Mouse (Mus musculus) hindbrain, embryonic 14.5 days (tissue): ENCODE results near the gene Mrps27. TPM values are rescaled to one million over a fixed set of nuclear protein-coding genes. Genes with fewer than 3 reads are reported as not detected.

ENCODE experiments used
- ATAC-seq: fragments of 200-750 bp; cut with Nextera tagmentation; 2 replicates; pipeline ENCODE4 v1.8.0; 2017; ENCODE audit warnings: moderate number of reproducible peaks, mild to moderate bottlenecking, moderate TSS enrichment, moderate library complexity; ENCODE audit not compliant: low FRiP score
- DNase-seq: peaks from one replicate; pipeline ENCODE4 v3.0.0-alpha.2; 2015; ENCODE audit warnings: low spot score
- H3K27ac ChIP-seq: fragments of 300-500 bp; sonication (generic); 2 replicates; pipeline ENCODE4 v1.5.1; 2014; ENCODE audit warnings: mild to moderate bottlenecking, moderate library complexity
- H3K27me3 ChIP-seq: fragments of 300-500 bp; sonication (generic); 2 replicates; pipeline ENCODE4 v1.6.1; 2014; ENCODE audit warnings: mild to moderate bottlenecking, low read length, mixed read lengths; ENCODE audit not compliant: control insufficient read depth, insufficient read depth
- H3K36me3 ChIP-seq: fragments of 300-500 bp; sonication (generic); replicated peaks from 2 replicates; pipeline ENCODE4 v1.6.1; 2014; ENCODE audit not compliant: control insufficient read depth, insufficient read depth
- H3K4me1 ChIP-seq: fragments of 300-500 bp; sonication (generic); replicated peaks from 2 replicates; pipeline ENCODE4 v1.6.1; 2014; ENCODE audit warnings: antibody characterized with exemption, low read length, mixed read lengths; ENCODE audit not compliant: control insufficient read depth, insufficient read depth
- H3K4me2 ChIP-seq: fragments of 300-500 bp; sonication (generic); replicated peaks from 2 replicates; pipeline ENCODE4 v1.6.1; 2014; ENCODE audit warnings: mild to moderate bottlenecking, moderate library complexity
- H3K4me3 ChIP-seq: fragments of 300-500 bp; sonication (generic); replicated peaks from 2 replicates; pipeline ENCODE4 v1.5.1; 2014; ENCODE audit warnings: mild to moderate bottlenecking, low read length
- H3K9ac ChIP-seq: fragments of 300-500 bp; sonication (generic); 2 replicates; pipeline ENCODE4 v1.6.1; 2014
- H3K9me3 ChIP-seq: fragments of 300-500 bp; sonication (generic); 2 replicates; pipeline ENCODE4 v1.6.1; 2016; ENCODE audit warnings: low read length; ENCODE audit not compliant: control insufficient read depth
- WGBS: fragments of 180-500 bp; shearing (Covaris S2); extraction: QIAGEN DNeasy Blood & Tissue Kit; methylation state at CpG from one replicate; pipeline ENCODE4 v1.1.7; 2014; 5-methylcytosine and 5-hydroxymethylcytosine counted together
- polyA plus RNA-seq: library from polyadenylated mRNA; unstranded; fragments of >200 nt; fragmentation: Nextera tagmentation; extraction: Ambion mirVana; gene quantifications from 2 replicates; pipeline ENCODE4 v1.2.1, GENCODE M21; 2014

The Mrps27 gene
- polyA plus RNA-seq, 1 experiment from 2014 or later: 40.0 TPM

DNA sequence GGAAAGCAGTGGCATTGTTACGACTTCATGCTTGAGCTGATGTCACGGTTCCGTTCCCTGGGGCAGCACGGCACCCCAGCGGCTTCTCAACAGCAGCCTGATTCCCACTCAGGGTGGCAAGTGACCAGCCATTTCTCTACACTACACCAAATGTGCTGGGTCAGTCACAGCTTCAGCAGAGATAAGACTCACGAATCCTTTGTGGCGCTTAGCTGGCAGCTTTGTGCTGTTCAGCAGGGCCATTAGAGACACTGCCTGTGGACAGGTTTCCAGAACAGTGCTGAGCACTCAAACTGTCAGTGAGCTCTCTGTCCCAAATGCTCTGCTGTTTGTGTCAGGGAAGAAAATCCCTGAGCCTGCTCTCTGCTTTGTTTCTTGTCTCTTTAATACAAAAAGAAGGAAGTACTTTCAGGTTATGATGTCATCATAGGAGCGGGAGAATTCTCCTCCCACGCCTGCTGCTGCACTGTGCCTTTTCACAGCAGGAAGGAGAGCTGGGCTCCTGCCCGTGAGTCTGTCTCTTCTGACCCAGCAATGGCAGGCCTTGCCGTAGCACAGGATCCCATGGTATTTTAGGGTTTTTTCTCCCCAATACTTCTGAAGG, 68.0 kb downstream of the Mrps27 start:
- Histone ChIP-seq H3K4me3 (no peak overlapping the region), H3K9me3 (no peaks in the 10 kb centered on the region), H3K27ac (0 out of 2 replicates have a peak overlapping the region, but pooled peaks have one; percentile 21), H3K9ac (no peak overlapping the region), H3K27me3 (no peaks in the 10 kb centered on the region), H3K36me3 (0 out of 2 replicates have a peak, but pooled peaks cover 16% of the 10 kb centered on the region), H3K4me2 (no peak overlapping the region), H3K4me1 (peaks cover 19% of the 10 kb centered on the region; the same call in 1 of the 2 replicates)
- DNase-seq (no peak), ATAC-seq (no peak)
- WGBS: 30% methylated on average over 11 of the region's 11 CpGs

DNA sequence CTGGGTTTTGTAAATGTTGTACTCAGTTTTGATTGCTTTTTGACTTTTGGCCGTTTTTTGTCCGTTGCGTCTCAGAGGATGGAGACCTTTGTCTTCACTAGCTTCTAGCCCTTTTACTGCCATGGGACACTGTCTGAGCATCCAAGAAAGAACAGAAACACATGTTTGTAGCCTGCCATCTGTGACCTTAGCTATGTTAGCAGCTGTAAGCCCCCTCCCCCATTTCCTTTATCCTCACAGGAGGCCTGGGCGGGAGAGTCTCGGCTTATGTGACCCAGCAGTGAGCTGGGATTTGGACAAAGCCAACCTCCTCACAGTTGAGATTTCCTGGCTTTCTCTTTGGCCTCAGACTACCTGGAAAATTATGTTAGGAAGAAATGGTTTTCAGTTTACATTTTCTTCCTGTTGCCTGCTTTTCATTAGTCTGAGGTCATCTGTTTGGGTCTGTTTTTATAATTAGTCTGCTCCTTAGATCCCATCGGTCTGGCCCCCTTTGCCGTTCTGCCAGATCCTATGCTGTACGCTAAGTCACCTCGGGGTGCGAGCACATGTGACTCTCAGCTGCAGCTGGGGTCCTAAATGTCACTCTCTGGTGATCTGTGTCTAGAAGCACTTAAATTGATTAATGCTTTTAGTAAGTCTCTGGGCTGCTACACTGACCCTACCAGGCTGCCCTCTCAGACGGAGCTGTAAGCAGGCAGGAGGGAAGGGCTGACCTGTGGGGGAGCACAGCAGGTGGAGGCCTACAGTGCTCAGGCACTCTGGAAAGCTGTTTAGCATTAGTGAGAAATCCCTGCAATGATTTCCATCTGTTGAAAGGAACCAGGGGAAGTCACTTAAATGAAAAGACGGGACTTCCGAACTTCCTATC, 69.1 kb downstream of the Mrps27 start:
- H3K9me3 ChIP-seq: no peaks in the 10 kb centered on the region
- H3K27ac ChIP-seq: 0 out of 2 replicates have a peak overlapping the region, but pooled peaks have one; percentile 34
- no peak overlapping the region for H3K4me3 ChIP-seq
- 32% methylated on average over 13 of the region's 13 CpGs for WGBS
- H3K4me2 ChIP-seq: no peak overlapping the region
- DNase-seq (no peak), ATAC-seq (no peak)
- H3K9ac ChIP-seq: no peak overlapping the region
- 0 out of 2 replicates have a peak, but pooled peaks cover 16% of the 10 kb centered on the region for H3K36me3 ChIP-seq
- H3K4me1 ChIP-seq: peaks cover 19% of the 10 kb centered on the region; the same call in 1 of the 2 replicates
- no peaks in the 10 kb centered on the region for H3K27me3 ChIP-seq

DNA sequence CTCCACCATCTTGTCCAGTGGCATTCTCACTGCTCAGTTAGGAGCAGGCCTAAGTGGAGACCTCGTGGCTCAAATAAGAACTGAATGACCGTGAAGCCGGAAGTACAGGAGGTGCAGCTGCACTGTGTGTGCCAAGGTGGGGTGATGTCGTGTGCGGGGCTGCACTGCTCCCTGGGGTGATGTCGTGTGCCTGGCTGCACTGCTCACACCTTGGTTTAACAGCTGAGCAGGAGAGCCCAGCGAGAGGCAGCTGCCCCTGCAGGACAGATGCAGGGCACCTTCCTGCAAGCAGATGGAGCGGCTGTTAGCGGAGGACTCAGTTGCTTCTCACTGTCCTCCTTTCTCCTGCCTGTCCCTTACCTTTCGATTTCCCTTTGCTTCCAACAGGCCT, 69.8 kb downstream of the Mrps27 start:
- H3K27me3 ChIP-seq: no peaks in the 10 kb centered on the region
- peaks cover 19% of the 10 kb centered on the region; the same call in 1 of the 2 replicates for H3K4me1 ChIP-seq
- no peak overlapping the region for H3K4me3 ChIP-seq
- DNase-seq (no peak), ATAC-seq (no peak)
- 0 out of 2 replicates have a peak, but pooled peaks cover 16% of the 10 kb centered on the region for H3K36me3 ChIP-seq
- H3K4me2 ChIP-seq: no peak overlapping the region
- no peak overlapping the region for H3K9ac ChIP-seq
- H3K27ac ChIP-seq: 0 out of 2 replicates have a peak overlapping the region, but pooled peaks have one; percentile 34
- 38% methylated on average over 10 of the region's 10 CpGs for WGBS
- H3K9me3 ChIP-seq: no peaks in the 10 kb centered on the region

DNA sequence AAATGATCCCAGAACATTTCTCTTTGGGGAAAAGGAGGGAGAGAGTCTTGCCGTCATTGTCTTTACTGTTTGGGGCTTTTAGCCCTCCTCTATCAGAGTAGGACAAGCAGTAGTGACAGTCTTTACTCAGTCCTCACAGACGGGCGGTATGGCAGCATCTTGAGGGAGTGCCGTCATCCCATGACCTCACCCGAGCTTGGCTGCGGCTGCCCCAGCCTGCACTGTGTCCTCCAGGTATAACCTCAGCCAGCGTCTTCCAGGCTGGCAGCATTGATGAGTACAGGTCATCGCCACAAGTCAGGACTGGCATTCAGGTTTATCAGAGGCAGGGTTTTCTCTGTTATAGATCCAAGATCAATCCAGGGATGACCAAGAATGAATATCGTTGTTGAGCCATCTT, 72.0 kb downstream of the Mrps27 start:
- no peaks in the 10 kb centered on the region for H3K27me3 ChIP-seq
- H3K4me1 ChIP-seq: peaks cover 19% of the 10 kb centered on the region; the same call in 1 of the 2 replicates
- WGBS: 81% methylated on average over 9 of the region's 9 CpGs
- H3K4me3 ChIP-seq: no peak overlapping the region
- H3K9ac ChIP-seq: no peak overlapping the region
- DNase-seq (no peak), ATAC-seq (no peak)
- H3K27ac ChIP-seq: no peak overlapping the region
- H3K36me3 ChIP-seq: peaks cover 30% of the 10 kb centered on the region
- H3K4me2 ChIP-seq: no peak overlapping the region
- no peaks in the 10 kb centered on the region for H3K9me3 ChIP-seq

DNA sequence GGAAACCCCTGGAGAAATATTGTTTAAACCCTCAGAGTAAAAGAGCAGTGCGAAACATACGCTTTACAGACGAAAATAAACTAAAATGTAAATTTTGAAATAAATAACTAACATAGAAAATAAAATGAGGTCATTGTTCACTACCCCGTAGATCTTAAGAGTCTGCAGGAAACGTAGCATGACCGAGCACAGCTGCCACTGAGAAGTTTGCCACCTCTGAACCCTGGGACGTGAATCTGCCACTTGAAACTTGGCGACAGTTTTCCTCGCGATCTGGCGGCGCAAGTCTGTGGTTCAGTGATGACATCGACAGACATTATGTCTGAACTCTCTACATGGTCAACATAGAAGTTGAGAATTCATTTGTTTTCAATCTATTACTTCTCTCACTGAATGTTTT, 79.0 kb downstream of the Mrps27 start:
- H3K27ac ChIP-seq: no peak overlapping the region

DNA sequence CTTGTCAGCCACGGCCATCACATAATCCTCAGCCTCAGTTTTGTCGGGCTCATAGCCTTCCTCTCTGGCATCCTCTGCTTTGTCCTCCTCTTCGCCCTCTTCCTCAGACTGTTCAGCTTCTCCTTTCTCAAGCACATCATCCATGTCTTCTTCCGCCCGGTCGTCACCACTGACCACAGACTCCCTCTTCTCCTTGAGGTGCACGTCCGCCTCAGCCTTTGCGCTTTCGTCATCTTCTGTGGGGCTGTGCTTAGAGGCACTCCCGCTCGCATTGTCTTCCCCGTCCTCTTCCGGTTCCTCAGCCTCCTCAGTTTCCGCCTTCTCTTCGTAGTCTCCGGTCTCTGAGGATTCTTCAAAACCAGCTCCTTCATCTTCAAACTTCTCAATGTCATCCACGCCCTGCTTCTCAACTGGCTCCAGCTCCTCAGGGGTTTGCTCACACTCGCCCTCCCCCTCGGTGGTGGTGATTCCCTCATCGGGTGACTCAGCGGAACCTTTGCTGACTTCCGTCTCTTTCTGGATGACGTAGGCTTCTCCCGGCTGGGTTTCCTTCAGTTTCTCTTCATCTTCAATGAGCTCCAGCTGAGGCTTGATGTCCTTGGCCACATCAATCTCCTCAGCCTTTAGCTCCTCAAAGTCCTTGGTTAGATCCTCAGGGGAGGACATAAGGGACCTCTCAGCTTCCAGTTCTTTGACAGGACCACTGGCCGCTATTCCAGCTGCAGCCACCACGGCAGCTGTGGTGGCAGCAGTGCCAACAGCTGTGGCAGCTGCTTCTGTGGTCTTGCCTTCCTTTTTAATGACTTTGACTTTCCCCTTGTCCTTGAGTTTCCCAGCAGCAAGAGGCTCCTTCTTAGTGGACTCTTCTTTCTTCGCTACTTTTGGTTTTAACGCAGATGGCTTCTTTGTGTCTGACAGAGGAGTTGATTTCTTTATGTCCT, 88.8 kb downstream of the Mrps27 start:
- ATAC-seq: no peak
- H3K9ac ChIP-seq: no peak overlapping the region
- 94% methylated on average over 29 of the region's 29 CpGs for WGBS
- H3K4me1 ChIP-seq: no peaks in the 10 kb centered on the region
- peaks cover 99% of the 10 kb centered on the region for H3K36me3 ChIP-seq
- H3K4me2 ChIP-seq: no peak overlapping the region
- no peaks in the 10 kb centered on the region for H3K9me3 ChIP-seq
- no peak overlapping the region for H3K27ac ChIP-seq
- no peak overlapping the region for H3K4me3 ChIP-seq
- no peaks in the 10 kb centered on the region for H3K27me3 ChIP-seq
- no peak for DNase-seq

More for the DNA sequence above, 79.0 kb downstream of the Mrps27 start:
- no peaks in the 10 kb centered on the region for H3K27me3 ChIP-seq
- WGBS: 76% methylated on average over 13 of the region's 13 CpGs
- no peak overlapping the region for H3K4me2 ChIP-seq
- H3K4me3 ChIP-seq: no peak overlapping the region
- H3K36me3 ChIP-seq: peaks cover 84% of the 10 kb centered on the region
- H3K9ac ChIP-seq: no peak overlapping the region
- DNase-seq (no peak), ATAC-seq (no peak)
- H3K4me1 ChIP-seq: no peaks in the 10 kb centered on the region
- H3K9me3 ChIP-seq: no peaks in the 10 kb centered on the region

DNA sequence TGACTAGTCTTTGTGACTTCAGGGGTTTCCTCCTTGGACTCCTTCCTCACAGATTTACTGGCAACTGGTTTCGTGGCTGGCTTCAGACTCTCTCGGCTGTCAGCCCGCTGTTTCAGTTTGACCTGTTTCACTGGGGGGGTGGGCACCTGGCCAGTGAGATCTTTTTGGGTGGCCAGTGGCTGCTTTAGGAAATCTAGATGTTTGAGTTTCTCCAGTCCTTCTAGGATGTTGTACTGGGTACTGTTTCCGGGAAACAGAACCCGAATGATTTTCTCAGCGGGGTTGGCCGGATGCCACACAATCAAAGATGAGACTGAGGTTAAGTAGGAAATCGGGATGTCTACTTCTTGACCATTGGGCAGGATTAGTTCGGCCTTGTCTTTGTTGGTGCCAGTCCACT, 89.9 kb downstream of the Mrps27 start:
- no peak for DNase-seq
- H3K4me2 ChIP-seq: no peak overlapping the region
- H3K4me3 ChIP-seq: no peak overlapping the region
- H3K27me3 ChIP-seq: no peaks in the 10 kb centered on the region
- WGBS: 89% methylated on average over 9 of the region's 9 CpGs
- no peak overlapping the region for H3K27ac ChIP-seq
- peaks cover 99% of the 10 kb centered on the region for H3K36me3 ChIP-seq
- H3K9me3 ChIP-seq: no peaks in the 10 kb centered on the region
- no peak for ATAC-seq
- no peaks in the 10 kb centered on the region for H3K4me1 ChIP-seq
- no peak overlapping the region for H3K9ac ChIP-seq

DNA sequence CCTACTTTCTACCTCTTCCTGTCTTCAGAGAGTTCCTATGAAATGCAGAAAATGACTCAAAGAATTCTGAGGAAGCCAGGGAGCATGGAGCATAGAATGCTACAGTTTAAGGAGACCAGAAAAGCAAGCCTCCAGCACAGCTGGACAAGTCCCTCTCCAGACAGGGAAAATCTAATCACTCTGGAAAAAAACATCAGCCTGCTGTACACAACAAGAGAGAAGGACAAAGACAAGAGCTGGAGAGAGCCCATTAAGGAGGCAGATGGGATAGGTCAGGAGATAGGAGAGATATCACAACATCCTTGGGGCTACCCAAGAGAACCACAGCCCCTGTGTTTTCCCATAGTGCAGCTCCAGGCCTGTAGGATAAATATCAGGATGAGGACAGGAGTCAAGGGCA, 92.5 kb downstream of the Mrps27 start:
- Histone ChIP-seq H3K27me3 (no peaks in the 10 kb centered on the region), H3K9ac (no peak overlapping the region), H3K27ac (no peak overlapping the region), H3K4me1 (peaks cover 6% of the 10 kb centered on the region), H3K4me2 (no peak overlapping the region), H3K9me3 (no peaks in the 10 kb centered on the region), H3K4me3 (no peak overlapping the region), H3K36me3 (peaks cover 99% of the 10 kb centered on the region)
- DNase-seq: no peak
- ATAC-seq: no peak

DNA sequence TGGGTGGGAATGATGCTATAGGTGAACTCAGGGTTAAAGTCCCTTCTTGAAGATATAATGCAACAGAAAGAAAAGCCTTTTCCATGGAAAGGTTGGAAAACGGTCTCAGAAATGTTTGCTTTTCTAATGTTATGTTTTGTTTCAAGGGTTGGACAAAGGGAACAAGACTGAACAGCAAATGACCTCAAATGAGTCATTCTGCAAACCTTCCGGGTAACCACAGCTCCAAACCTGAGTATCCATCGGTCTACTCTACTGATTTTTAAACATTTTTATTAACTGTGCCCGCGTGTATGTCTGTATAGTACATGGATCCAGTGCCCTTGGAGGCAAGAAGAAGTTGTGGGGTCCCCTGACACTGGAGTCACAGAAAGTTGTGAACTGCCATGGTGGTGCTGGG, 94.8 kb downstream of the Mrps27 start:
- DNase-seq (no peak), ATAC-seq (no peak)
- Histone ChIP-seq H3K27me3 (no peaks in the 10 kb centered on the region), H3K4me1 (peaks cover 23% of the 10 kb centered on the region), H3K9me3 (no peaks in the 10 kb centered on the region), H3K9ac (no peak overlapping the region), H3K36me3 (peaks cover 80% of the 10 kb centered on the region), H3K27ac (no peak overlapping the region), H3K4me2 (no peak overlapping the region), H3K4me3 (no peak overlapping the region)
- WGBS: 95% methylated on average over 5 of the region's 5 CpGs
